Mouse (Mus musculus) kidney, adult 2 months (tissue): ENCODE data around the gene Gprasp1. TPM values are rescaled to one million over a fixed set of nuclear protein-coding genes. Genes with fewer than 3 reads are reported as not detected.
A peak's percentile ranks its signal among the peaks of the same experiment; 100 is the strongest.

ENCODE experiments used
- DNase-seq: peaks from one replicate; pipeline ENCODE4 v3.0.0; 2021
- H3K27ac ChIP-seq: fragments of 200-500 bp; 2 replicates; pipeline ENCODE4 v1.5.1; 2012; ENCODE audit warnings: low read depth, low read length, control low read depth, inconsistent platforms; ENCODE audit not compliant: insufficient read depth
- H3K27me3 ChIP-seq: fragments of 200-500 bp; replicated peaks from 2 replicates; pipeline ENCODE4 v1.6.1; 2012; ENCODE audit warnings: mild to moderate bottlenecking, moderate library complexity, low read length, inconsistent platforms; ENCODE audit not compliant: control insufficient read depth, insufficient read depth
- H3K36me3 ChIP-seq: fragments of 200-500 bp; 2 replicates; pipeline ENCODE4 v1.6.1; 2012; ENCODE audit warnings: mild to moderate bottlenecking, moderate library complexity, low read length, inconsistent platforms; ENCODE audit not compliant: control insufficient read depth, insufficient read depth
- H3K4me1 ChIP-seq: fragments of 200-500 bp; 2 replicates; pipeline ENCODE4 v1.6.1; 2011; ENCODE audit warnings: low read length; ENCODE audit not compliant: control insufficient read depth, insufficient read depth
- H3K4me3 ChIP-seq: fragments of 200-500 bp; 2 replicates; pipeline ENCODE4 v1.5.1; 2011; ENCODE audit warnings: mild to moderate bottlenecking, low read depth, low read length, control low read depth; ENCODE audit not compliant: insufficient read depth
- CTCF ChIP-seq: fragments of 200-500 bp; conservative IDR thresholded peaks from 2 replicates; pipeline ENCODE4 v1.5.1; 2011; ENCODE audit warnings: low read depth, mild to moderate bottlenecking, control low read depth, low read length, moderate library complexity, mixed read lengths; ENCODE audit not compliant: insufficient read depth, insufficient read length
- POLR2A ChIP-seq: fragments of 200-500 bp; IDR thresholded peaks from one replicate; pipeline ENCODE4 v1.6.1; 2011; ENCODE audit warnings: low read depth, low read length, control low read depth
- WGBS: fragments of 180-500 bp; shearing (Covaris S2); methylation state at CpG from one replicate; pipeline ENCODE4 v1.1.7; 2018; 5-methylcytosine and 5-hydroxymethylcytosine counted together
- polyA plus RNA-seq: library from polyadenylated mRNA; depleted of rRNA; stranded (reverse); fragments of >200 nt; gene quantifications from 2 replicates; pipeline ENCODE4 v1.2.3, GENCODE M21; 2012; rRNA removed

The Gprasp1 gene
- 11.5 and 11.7 TPM in 2 replicates for polyA plus RNA-seq

DNA sequence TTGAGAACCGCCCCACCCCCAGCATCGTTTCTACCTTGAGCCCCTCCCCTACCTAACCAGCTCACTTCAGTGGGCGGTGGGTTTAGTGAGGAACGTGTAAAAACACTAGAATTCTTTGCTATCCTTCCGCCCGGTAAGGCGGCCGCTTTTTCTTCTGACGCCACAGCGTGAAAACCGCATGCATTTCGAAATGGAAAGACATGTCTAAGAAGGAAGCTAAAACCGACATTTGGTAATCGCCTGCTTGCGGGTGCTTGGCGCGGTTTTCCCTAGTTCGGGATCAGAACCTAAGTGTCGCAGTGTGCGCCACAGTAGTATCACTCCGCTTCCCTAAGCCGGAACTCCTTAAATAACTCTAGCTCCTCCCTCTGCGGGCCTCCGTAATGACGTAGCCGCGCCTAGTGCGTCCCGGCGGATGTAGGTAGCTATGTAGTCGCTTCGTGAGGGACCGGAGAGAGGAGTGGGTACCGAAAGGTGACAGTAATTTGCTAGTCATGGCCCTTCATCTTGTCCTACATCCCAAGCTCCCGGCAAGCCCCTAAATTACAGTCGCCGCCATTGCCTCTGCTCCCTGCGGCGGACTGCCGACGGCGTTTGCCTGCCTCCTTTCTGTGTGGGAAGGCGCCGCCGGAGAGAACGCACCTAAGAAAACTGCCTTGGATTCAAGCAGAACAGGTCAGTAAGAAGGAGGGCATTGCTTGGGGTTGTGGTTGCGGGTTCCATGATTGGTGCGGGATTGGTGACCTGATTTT lies at the start of gene Gprasp1, which contains the start of gene Armcx5:
TSS of gene Gprasp1 (plus strand) at position 430 of the 752 bp plus-strand sequence.
TSS of gene Armcx5 (plus strand) at position 430 of the 752 bp plus-strand sequence.
- peak within 1 kb of the TSS; percentile 80 for H3K27ac ChIP-seq
- peak within 1 kb of the TSS; percentile 93 for H3K4me3 ChIP-seq
- H3K27me3 ChIP-seq: no peaks in the 10 kb centered on the region
- no peaks in the 10 kb centered on the region for H3K36me3 ChIP-seq
- no peaks in the 10 kb centered on the region for H3K4me1 ChIP-seq
- no peak for TF ChIP-seq CTCF
- TF ChIP-seq POLR2A: peak; percentile 39
- under 1% methylated on average over 48 of the region's 48 CpGs for WGBS
- peak; percentile 95 for DNase-seq

DNA sequence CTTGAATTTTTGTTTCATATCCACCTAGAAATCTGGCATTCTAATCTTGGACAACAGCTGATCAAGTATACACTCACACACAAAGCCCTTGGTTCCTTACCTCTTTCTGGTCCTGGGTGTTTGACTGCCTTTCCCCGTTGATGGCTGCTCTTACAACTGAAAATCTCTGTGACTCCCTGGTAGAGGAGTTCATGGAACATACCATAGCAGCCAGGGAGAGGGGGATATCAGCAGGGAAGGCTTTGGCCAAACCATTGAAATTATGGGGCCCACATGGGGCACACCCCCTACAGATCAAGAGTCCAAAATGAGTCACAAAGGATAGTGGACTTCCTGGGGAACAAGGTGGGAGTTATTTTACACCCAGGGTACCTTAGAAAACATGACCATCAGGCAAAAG lies 48.9 kb upstream of the Gprasp1 start, which contains the start of gene Tcp11x2:
TSS of gene Tcp11x2 (minus strand) at position 158 of the 400 bp plus-strand sequence.
- H3K36me3 ChIP-seq: no peaks in the 10 kb centered on the region
- 58% methylated on average over 1 of the region's 1 CpGs for WGBS
- TF ChIP-seq POLR2A (no peak), CTCF (no peak)
- no peaks in the 10 kb centered on the region for H3K4me1 ChIP-seq
- H3K27ac ChIP-seq: no peak within 1 kb of the TSS
- no peaks in the 10 kb centered on the region for H3K27me3 ChIP-seq
- no peak for DNase-seq
- H3K4me3 ChIP-seq: no peak within 1 kb of the TSS

DNA sequence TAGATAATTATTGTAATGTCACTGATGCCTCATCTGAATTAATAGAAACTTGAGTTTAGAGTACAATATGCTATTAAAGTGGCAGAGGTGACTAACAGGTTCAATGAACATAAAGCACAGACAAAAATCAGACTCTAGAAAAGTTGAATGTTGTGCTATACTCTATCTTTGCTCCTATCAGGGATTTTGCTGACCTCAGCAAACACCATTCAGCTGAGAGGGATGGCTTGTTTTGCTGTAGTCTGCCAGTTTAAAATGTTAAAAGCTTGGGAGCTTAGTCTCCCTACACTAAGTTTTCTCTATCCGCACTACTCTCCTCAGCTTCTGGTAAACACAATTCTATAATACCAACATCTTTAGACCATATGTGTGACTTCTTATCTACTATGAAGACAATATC lies 39.4 kb upstream of the Gprasp1 start:
- 88% methylated on average over 1 of the region's 1 CpGs for WGBS
- no peaks in the 10 kb centered on the region for H3K27me3 ChIP-seq
- DNase-seq: no peak
- H3K27ac ChIP-seq: no peak overlapping the region
- H3K36me3 ChIP-seq: no peaks in the 10 kb centered on the region
- no peak overlapping the region for H3K4me3 ChIP-seq
- no peak for TF ChIP-seq POLR2A
- no peak for TF ChIP-seq CTCF
- no peaks in the 10 kb centered on the region for H3K4me1 ChIP-seq

DNA sequence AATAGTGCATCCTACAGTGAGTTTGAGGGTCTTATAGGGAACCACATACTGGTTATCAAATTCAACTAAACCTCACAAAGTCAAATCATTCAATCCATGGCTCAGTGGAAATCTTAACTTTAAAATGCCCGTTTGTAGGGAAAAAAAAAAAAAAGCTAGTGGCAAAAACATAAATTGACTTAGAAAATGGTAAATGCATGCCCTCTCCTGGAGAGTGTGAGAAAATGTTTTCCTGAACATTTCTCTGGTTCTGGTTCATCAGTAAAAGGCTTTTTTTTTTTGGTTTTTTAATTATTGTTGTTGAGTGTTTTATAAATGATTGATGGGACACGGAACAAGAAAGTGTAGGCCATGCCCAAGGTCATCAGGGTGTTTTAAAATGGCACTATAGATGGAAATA lies 38.2 kb upstream of the Gprasp1 start:
- Histone ChIP-seq H3K4me3 (no peak overlapping the region), H3K4me1 (no peaks in the 10 kb centered on the region), H3K27ac (no peak overlapping the region), H3K36me3 (no peaks in the 10 kb centered on the region), H3K27me3 (no peaks in the 10 kb centered on the region)
- no peak for TF ChIP-seq CTCF
- no peak for TF ChIP-seq POLR2A
- DNase-seq: no peak
- WGBS: 13% methylated on average over 2 of the region's 2 CpGs

DNA sequence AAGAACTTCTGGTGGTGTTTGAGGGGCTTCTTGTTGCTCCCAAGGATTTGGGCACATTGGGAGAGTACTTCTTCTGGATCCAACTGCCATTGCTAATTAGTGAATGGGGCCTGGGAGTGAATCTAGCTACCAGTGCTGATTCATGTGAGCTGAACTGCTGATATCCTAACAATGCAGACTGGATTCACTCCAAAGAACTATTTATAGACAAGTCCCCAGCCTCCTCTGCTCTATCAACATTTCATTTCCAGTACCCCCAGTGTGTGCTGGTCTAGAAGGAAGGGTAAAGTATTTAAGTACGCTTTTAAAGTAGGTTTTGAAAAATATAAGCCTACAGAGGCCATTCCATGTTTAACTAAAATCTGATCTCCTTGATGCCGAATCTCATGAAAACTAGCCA lies 29.7 kb upstream of the Gprasp1 start:
- H3K36me3 ChIP-seq: no peaks in the 10 kb centered on the region
- no peak for TF ChIP-seq POLR2A
- no peak for TF ChIP-seq CTCF
- H3K4me3 ChIP-seq: no peak overlapping the region
- DNase-seq: no peak
- 78% methylated on average over 2 of the region's 2 CpGs for WGBS
- no peaks in the 10 kb centered on the region for H3K4me1 ChIP-seq
- no peak overlapping the region for H3K27ac ChIP-seq
- no peaks in the 10 kb centered on the region for H3K27me3 ChIP-seq

DNA sequence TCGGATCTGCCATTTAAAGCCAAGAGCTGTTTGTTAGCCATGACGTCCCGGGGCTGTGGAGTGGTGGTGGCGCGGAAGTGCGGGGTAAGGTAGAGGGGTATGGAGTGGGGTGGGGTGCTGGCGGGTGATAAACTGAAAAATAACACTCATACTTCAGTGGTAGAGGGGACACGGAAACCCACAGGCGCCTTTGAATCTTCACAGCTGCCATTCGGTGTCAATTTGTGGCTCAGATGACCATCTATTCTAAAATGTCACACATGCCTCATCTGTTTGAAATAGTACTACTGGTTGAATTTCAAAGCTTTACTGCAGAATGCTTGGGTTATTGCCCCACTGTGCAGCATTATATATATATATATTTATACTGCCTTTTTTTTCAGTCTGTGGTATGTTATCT lies 17.4 kb upstream of the Gprasp1 start, which contains the start of gene Tmsb15a:
TSS of gene Tmsb15a (minus strand) at position 101 of the 400 bp plus-strand sequence.
- no peaks in the 10 kb centered on the region for H3K27me3 ChIP-seq
- no peaks in the 10 kb centered on the region for H3K4me1 ChIP-seq
- H3K36me3 ChIP-seq: no peaks in the 10 kb centered on the region
- no peak for DNase-seq
- 88% methylated on average over 10 of the region's 10 CpGs for WGBS
- H3K4me3 ChIP-seq: no peak within 1 kb of the TSS
- TF ChIP-seq CTCF (no peak), POLR2A (no peak)
- H3K27ac ChIP-seq: no peak within 1 kb of the TSS

DNA sequence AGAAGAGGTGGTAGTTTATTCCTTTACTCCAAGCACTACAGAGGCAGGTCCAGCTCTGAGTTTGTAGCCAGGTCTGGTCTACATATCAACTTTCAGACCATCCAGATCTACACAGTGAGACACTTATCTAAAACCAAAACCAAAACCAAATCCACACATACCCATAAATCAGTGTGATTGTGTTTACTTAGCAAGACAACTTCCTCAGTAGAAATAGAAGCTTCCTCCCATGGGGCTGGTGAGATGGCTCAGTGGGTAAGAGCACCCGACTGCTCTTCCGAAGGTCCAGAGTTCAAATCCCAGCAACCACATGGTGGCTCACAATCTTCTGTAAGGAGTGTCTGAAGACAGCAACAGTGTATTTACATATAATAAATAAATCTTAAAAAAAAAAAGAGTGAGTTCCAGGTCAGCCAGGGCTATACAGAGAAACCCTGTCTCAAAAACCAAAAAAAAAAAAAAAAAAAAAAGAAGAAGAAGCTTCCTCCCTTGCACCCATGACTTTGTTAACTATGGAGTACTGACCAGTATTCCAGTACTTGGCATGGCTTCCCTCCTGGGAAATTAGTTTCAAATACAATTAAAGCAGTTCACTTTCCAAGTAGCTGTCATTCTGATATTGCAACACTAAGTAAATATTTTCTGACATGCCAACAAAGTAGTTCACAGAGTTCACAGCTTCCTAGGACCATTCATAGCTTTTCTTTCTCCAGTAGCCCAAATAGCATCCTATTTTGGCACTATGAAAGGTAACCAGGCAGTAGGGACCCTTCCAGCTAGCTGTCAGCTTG lies 3.6 kb upstream of the Gprasp1 start:
- Histone ChIP-seq H3K4me1 (no peaks in the 10 kb centered on the region), H3K36me3 (no peaks in the 10 kb centered on the region), H3K27me3 (no peaks in the 10 kb centered on the region), H3K27ac (no peak overlapping the region), H3K4me3 (no peak overlapping the region)
- DNase-seq: peak; percentile 21
- no peak for TF ChIP-seq POLR2A
- TF ChIP-seq CTCF: no peak
- WGBS: 57% methylated on average over 2 of the region's 2 CpGs
